Mouse (Mus musculus) hindbrain, postnatal 0 days (tissue): ENCODE results near the gene Tjap1. TPM values are rescaled to one million over a fixed set of nuclear protein-coding genes. Genes with fewer than 3 reads are reported as not detected.
A peak's percentile ranks its signal among the peaks of the same experiment; 100 is the strongest.

Experiments used
- ATAC-seq: fragments of 200-750 bp; cut with Nextera tagmentation; 2 replicates; pipeline ENCODE4 v1.8.0; 2017; ENCODE audit warnings: mild to moderate bottlenecking, moderate TSS enrichment, moderate library complexity
- DNase-seq: peaks from one replicate; pipeline ENCODE4 v3.0.0-alpha.2; 2015; ENCODE audit warnings: low spot score
- H3K27ac ChIP-seq: fragments of 300-500 bp; sonication (generic); 2 replicates; pipeline ENCODE4 v1.5.1; 2014; ENCODE audit warnings: mild to moderate bottlenecking
- H3K27me3 ChIP-seq: fragments of 300-500 bp; sonication (generic); 2 replicates; pipeline ENCODE4 v1.6.1; 2014; ENCODE audit warnings: low read length, mixed read lengths; ENCODE audit not compliant: insufficient read depth
- H3K36me3 ChIP-seq: fragments of 300-500 bp; sonication (generic); 2 replicates; pipeline ENCODE4 v1.6.1; 2014; ENCODE audit warnings: low read length, mixed read lengths; ENCODE audit not compliant: insufficient read depth
- H3K4me1 ChIP-seq: fragments of 300-500 bp; sonication (generic); 2 replicates; pipeline ENCODE4 v1.6.1; 2014; ENCODE audit warnings: antibody characterized with exemption, low read length, mixed read lengths; ENCODE audit not compliant: insufficient read depth
- H3K4me2 ChIP-seq: fragments of 300-500 bp; sonication (generic); 2 replicates; pipeline ENCODE4 v1.6.1; 2014; ENCODE audit warnings: low read depth, mild to moderate bottlenecking, low read length, moderate library complexity, mixed read lengths
- H3K4me3 ChIP-seq: fragments of 300-500 bp; sonication (generic); 2 replicates; pipeline ENCODE4 v1.5.1; 2014; ENCODE audit warnings: low read length
- H3K9ac ChIP-seq: fragments of 300-500 bp; sonication (generic); replicated peaks from 2 replicates; pipeline ENCODE4 v1.6.1; 2014; ENCODE audit warnings: mild to moderate bottlenecking, low read length, moderate library complexity, mixed read lengths
- H3K9me3 ChIP-seq: fragments of 300-500 bp; sonication (generic); 2 replicates; pipeline ENCODE4 v1.6.1; 2016; ENCODE audit warnings: low read length, mixed read lengths
- CTCF ChIP-seq: IDR thresholded peaks from 2 replicates; pipeline ENCODE4 v1.5.1; 2016; ENCODE audit warnings: antibody characterized with exemption, control low read depth, low read depth
- WGBS: fragments of 180-500 bp; shearing (Covaris S2); extraction: QIAGEN DNeasy Blood & Tissue Kit; methylation state at CpG from one replicate; pipeline ENCODE4 v1.1.7; 2014; 5-methylcytosine and 5-hydroxymethylcytosine counted together
- polyA plus RNA-seq: library from polyadenylated mRNA; unstranded; fragments of >200 nt; fragmentation: Nextera tagmentation; extraction: Ambion mirVana; gene quantifications from 2 replicates; pipeline ENCODE4 v1.2.1, GENCODE M21; 2015
- total RNA-seq: library from RNA; depleted of rRNA; stranded (reverse); fragments of >200 nt; gene quantifications from 2 replicates; pipeline ENCODE4 v1.2.3, GENCODE M21; 2014; rRNA removed

Gene Tjap1
- 30.7 and 43.3 TPM in 2 replicates for total RNA-seq
- polyA plus RNA-seq, result 19.5 and 19.9 TPM in 2 replicates

DNA sequence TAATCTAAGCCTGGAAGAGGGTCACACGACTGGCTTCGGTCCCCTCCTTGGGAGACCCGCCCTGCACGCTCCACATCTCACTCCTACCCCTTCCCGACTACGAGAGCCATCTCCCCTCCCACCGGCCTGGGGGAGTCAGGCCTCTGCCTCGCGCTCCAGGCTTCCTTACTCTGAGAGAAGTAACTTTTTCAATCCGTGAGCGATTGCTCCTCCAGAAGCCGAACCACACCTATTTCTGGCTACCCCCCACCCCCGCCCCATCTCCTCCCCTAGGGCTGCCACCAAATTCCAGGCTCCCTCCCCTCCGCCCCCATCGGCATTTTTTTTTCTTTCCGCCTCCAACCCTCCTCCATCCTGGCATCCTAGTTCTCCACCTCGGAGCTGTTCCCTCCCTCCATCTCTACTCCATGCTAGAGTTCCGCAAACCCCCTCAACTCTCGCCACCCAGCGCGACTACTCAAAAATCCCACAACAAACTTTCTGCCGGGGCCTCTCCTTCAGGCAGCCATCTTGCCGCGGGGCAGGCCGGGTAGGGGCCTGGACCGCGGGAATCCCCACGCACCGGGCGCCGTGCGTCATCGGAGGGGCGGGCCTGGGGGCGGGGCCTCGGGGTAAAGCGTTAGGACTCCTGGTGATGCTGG lies at the start of gene Tjap1:
TSS of gene Tjap1 (minus strand) at position 544 of the 641 bp plus-strand sequence.
- Histone ChIP-seq H3K27me3 (no peaks in the 10 kb centered on the region), H3K4me2 (peak within 1 kb of the TSS; percentile 99), H3K9ac (peak within 1 kb of the TSS; percentile 56), H3K36me3 (peaks cover 4% of the 10 kb centered on the region; the same call in 1 of the 2 replicates), H3K4me3 (peak within 1 kb of the TSS; percentile 61), H3K4me1 (no peaks in the 10 kb centered on the region; the same call in 1 of the 2 replicates), H3K9me3 (no peaks in the 10 kb centered on the region), H3K27ac (peak within 1 kb of the TSS; percentile 68)
- DNase-seq (peak; percentile 93), ATAC-seq (peak; percentile 96)
- WGBS, result under 1% methylated on average over 37 of the region's 37 CpGs
- TF ChIP-seq CTCF, result no peak

DNA sequence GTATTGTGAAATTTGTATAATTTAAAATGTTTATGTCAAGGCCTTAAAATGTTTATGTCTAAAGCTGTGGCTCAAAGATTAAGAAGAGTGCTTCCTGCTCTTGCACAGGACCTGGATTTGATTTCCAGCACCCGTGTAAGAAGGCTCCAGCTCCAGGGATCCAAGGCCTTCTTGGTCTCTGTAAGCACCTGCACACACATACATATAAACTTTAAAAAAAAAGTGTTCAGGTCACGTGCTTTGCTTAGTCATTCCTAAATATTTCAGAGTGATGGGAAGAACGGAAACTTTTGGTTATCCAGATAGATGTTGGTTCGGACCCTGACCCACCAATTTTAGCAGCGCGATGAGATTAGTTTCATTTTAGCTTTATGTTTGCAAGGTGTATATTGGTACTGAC lies 45.9 kb upstream of the Tjap1 start:
- peak overlapping the region; percentile 68; the same call in 1 of the 2 replicates for H3K9ac ChIP-seq
- DNase-seq, result peak; percentile 5

DNA sequence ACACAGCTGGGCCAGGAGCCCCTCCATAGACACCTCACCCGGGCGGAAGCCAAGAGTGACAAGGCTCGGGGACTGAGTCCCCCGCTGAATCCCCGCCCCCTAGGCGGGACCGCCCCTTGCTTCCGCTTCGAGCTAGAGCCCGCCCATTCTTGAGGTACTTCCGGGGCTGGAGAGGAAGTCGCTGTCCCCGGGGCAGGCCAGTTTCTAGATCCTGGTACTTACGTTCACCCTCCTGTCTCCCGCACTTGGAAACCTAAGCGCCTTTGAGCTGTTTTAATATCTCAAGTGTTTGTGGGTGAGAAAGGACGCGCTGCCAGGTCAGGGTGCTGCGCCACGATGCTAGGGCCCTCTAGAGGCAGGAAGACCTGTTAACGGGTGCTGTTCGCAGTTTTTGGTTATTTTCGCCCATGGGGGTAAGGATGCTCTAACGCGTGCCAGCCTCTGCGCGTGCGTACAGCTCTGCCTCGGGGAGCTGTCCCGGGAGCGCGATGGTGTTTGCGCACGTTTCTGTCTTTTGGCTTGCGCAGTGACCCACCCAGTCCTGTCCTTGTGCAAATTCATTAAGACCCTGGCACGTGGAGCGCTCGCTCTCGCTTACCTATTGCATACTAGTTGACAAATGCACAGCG lies 45.2 kb upstream of the Tjap1 start, which contains the start of gene Abcc10:
TSS of gene Abcc10 (minus strand) at position 447 of the 629 bp plus-strand sequence.
- DNase-seq (peak; percentile 98), ATAC-seq (peak; percentile 99)
- Histone ChIP-seq H3K4me2 (peak within 1 kb of the TSS; percentile 76), H3K4me3 (peak within 1 kb of the TSS; percentile 62), H3K9ac (peak within 1 kb of the TSS; percentile 68), H3K4me1 (no peaks in the 10 kb centered on the region), H3K9me3 (no peaks in the 10 kb centered on the region), H3K36me3 (no peaks in the 10 kb centered on the region), H3K27ac (peak within 1 kb of the TSS; percentile 85), H3K27me3 (no peaks in the 10 kb centered on the region)
- peak; percentile 67 for TF ChIP-seq CTCF
- WGBS, result under 1% methylated on average over 40 of the region's 40 CpGs

More for the DNA sequence above, 45.9 kb upstream of the Tjap1 start:
- H3K4me1 ChIP-seq, result no peaks in the 10 kb centered on the region
- 69% methylated on average over 6 of the region's 6 CpGs for WGBS
- no peaks in the 10 kb centered on the region for H3K36me3 ChIP-seq
- H3K9me3 ChIP-seq, result no peaks in the 10 kb centered on the region
- H3K27ac ChIP-seq, result no peak overlapping the region
- peak overlapping the region; percentile 62 for H3K4me3 ChIP-seq
- ATAC-seq, result no peak
- no peak for TF ChIP-seq CTCF
- H3K4me2 ChIP-seq, result peak overlapping the region; percentile 76
- no peaks in the 10 kb centered on the region for H3K27me3 ChIP-seq

DNA sequence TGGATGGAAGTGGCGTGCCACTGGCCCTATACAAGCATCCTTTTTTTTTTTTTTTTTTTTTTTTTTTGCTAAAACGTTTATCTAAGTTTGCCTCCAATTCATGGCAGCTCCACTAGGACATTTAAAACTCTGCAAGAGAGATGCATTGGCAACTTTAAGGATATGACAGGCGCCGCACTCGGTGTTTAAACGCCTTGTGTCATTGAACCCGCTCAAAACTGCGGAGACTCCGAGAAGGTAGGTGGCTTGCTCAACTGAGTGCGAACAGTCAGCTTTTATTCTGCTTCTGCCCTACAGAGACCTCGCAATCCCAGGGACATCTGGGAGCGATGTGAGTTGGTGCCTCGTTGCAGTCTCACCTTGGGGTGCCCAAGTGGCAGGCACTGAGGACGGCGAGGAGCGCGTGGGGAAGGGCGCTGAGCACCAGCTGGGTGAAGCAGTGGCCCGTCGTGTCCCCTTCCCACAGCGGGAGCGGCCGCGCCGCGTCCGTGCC lies 44.6 kb upstream of the Tjap1 start:
- TF ChIP-seq CTCF, result no peak
- H3K4me3 ChIP-seq, result peak overlapping the region; percentile 62
- H3K27ac ChIP-seq, result peak overlapping the region; percentile 85
- DNase-seq (peak; percentile 56), ATAC-seq (no peak)
- 1% methylated on average over 27 of the region's 27 CpGs for WGBS
- H3K4me2 ChIP-seq, result peak overlapping the region; percentile 76
- peak overlapping the region; percentile 68 for H3K9ac ChIP-seq
- H3K36me3 ChIP-seq, result no peaks in the 10 kb centered on the region
- H3K9me3 ChIP-seq, result no peaks in the 10 kb centered on the region
- H3K27me3 ChIP-seq, result no peaks in the 10 kb centered on the region
- H3K4me1 ChIP-seq, result no peaks in the 10 kb centered on the region

DNA sequence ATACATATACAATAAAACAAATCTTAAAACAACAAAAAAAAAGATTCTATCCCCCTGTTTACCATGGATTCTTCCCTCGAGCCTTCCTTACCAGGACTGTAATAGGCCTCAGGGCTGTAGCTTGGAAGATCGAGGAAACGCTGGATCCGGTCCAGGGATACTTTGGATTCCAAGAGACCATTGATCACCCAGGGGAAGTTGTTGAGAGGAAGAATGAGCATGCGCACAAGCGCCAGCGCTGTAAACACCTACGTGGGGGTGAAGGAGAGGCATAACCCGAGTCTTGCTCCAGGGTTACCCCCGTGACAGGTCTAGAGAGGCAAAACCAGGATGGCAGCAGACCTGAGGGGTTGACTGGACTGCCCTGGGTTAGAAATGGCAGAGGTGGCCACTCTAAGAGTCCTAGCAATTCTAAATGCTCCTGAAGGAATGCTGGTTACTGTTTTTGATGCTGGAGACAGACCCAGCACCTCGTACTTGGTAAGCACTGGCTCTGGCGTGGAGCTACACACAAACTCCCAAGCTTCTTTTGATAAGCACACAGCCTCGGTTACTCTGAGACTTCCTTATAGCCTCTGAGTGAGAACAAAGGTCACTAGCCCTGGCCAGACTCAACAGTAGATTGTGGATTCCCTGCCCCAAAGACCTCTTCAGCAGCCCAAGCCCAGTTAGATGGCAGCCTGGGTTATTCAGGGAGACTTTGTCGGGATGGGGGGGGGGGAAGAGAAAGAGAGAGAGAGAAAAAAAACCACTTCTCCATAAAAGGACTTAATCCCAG lies 39.4 kb upstream of the Tjap1 start:
- Histone ChIP-seq H3K4me3 (no peak overlapping the region), H3K36me3 (peaks cover 6% of the 10 kb centered on the region; the same call in 1 of the 2 replicates), H3K4me1 (no peaks in the 10 kb centered on the region), H3K27ac (no peak overlapping the region), H3K27me3 (no peaks in the 10 kb centered on the region), H3K9ac (no peak overlapping the region), H3K9me3 (no peaks in the 10 kb centered on the region), H3K4me2 (no peak overlapping the region)
- no peak for ATAC-seq
- DNase-seq, result no peak
- 89% methylated on average over 14 of the region's 14 CpGs for WGBS
- TF ChIP-seq CTCF, result no peak

DNA sequence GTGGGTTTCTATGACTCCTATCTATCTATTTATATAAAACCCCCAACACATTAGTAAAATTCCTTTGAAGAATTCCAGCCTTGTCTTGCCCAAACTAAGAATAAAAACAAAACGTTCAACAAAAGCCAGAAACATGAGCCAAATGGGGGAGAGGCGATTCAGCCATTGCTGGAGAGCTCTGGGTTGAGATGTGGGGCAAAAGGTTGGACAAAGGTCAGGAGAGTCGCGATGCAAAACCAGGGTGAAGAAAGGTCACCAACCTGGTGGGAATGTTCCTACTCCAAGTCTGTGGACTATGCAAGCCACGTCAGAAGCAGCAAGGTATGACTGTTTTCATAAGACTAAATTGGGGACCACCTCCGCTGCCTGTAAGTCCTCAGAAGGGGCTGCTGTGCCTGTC lies 37.7 kb upstream of the Tjap1 start:
- Histone ChIP-seq H3K4me2 (no peak overlapping the region), H3K36me3 (peaks cover 6% of the 10 kb centered on the region; the same call in 1 of the 2 replicates), H3K9ac (no peak overlapping the region), H3K4me1 (no peaks in the 10 kb centered on the region), H3K9me3 (no peaks in the 10 kb centered on the region), H3K27me3 (no peaks in the 10 kb centered on the region), H3K4me3 (no peak overlapping the region), H3K27ac (no peak overlapping the region)
- DNase-seq, result no peak
- whole genome bisulfite sequencing, result 76% methylated on average over 6 of the region's 6 CpGs
- ATAC-seq, result no peak
- no peak for TF ChIP-seq CTCF
